Mouse (Mus musculus) neural tube, postnatal 0 days (tissue): ENCODE data around the gene Pirt. TPM values are rescaled to one million over a fixed set of nuclear protein-coding genes. Genes with fewer than 3 reads are reported as not detected.

Experiments used
- polyA plus RNA-seq: library from polyadenylated mRNA; unstranded; fragments of >200 nt; fragmentation: Nextera tagmentation; extraction: Ambion mirVana; gene quantifications from 2 replicates; pipeline ENCODE4 v1.2.1, GENCODE M21; 2015

Gene Pirt
- 1.6 and 6.4 TPM in 2 replicates for polyA plus RNA-seq

GRCm38 (mm10) chr11:66911811-66912210 is at the start of gene Pirt:
Gene Pirt, plus strand, starts transcription at chr11:66911981.

GRCm38 (mm10) chr11:66956303-66956702 is 44.5 kb downstream of the Pirt start, which contains the start of gene Tmem238l:
Gene Tmem238l, plus strand, starts transcription at chr11:66956638.

Other genes with a start within 250 kb of the Pirt start
- not detected in 2 replicates for gene Tmem238l, start 44.7 kb downstream of the Pirt start, polyA plus RNA-seq
- gene Tmem220, start 113.2 kb downstream of the Pirt start, polyA plus RNA-seq, result 0.89 and 1.3 TPM in 2 replicates
- gene Adprm, start 140.6 kb downstream of the Pirt start, polyA plus RNA-seq, result 25.3 and 27.4 TPM in 2 replicates
- 12.4 and 13.1 TPM in 2 replicates for gene Sco1, start 140.7 kb downstream of the Pirt start, polyA plus RNA-seq
- 0.15 and 0.31 TPM in 2 replicates for gene Myh3, start 166.3 kb downstream of the Pirt start, polyA plus RNA-seq